Mouse (Mus musculus) lung, postnatal 0 days (tissue): Measurements from ENCODE around the gene Pidd1.

Experiments used
- CTCF ChIP-seq: IDR thresholded peaks from 2 replicates; pipeline ENCODE4 v1.5.1; 2016; ENCODE audit warnings: antibody characterized with exemption, mild to moderate bottlenecking
- EP300 ChIP-seq: IDR thresholded peaks from 2 replicates; pipeline ENCODE4 v1.6.1; 2016; ENCODE audit warnings: antibody characterized with exemption, mild to moderate bottlenecking, control low read depth

GRCm38 (mm10) chr7:141430585-141431240, 13.1 kb downstream of the Pidd1 start:
- TF ChIP-seq CTCF (no peak), EP300 (no peak)
